Mouse (Mus musculus) bone marrow macrophage, adult 2 months (primary cell): ENCODE results near the gene Soga1.

Experiments used
- CTCF ChIP-seq: IDR thresholded peaks from 2 replicates; pipeline ENCODE4 v1.5.1; 2012; ENCODE audit warnings: low read depth, mild to moderate bottlenecking, low read length, moderate library complexity
- POLR2A ChIP-seq: IDR thresholded peaks from 2 replicates; pipeline ENCODE4 v1.6.1; 2012; ENCODE audit warnings: mild to moderate bottlenecking, low read depth, low read length, borderline replicate concordance

- TF ChIP-seq CTCF (no peak), POLR2A (no peak)
Observed at GRCm38 (mm10) chr2:157008509-157008908, 70.5 kb downstream of the Soga1 start.
